Mouse (Mus musculus): ENCODE measurements around the gene Zfp93. TPM values are rescaled to one million over a fixed set of nuclear protein-coding genes. Genes with fewer than 3 reads are reported as not detected.
A peak's percentile ranks its signal among the peaks of the same experiment; 100 is the strongest.
"Not testable (repeated sequence)": the region's sequence is repeated elsewhere in the genome, so short reads cannot be mapped to it uniquely, and the experiment has no call there.

The Zfp93 gene
- total RNA-seq (2021): 1 to 10 TPM; 8.7 to 8.9 TPM

GRCm38 (mm10) chr7:24270288-24270672, at the start of gene Zfp93:
Gene Zfp93 (plus strand): TSS chr7:24270420.
- intact Hi-C loops (cut with DNase I): no loop called here
- peak; percentile 80 to 83 for DNase-seq (ENCODE audit: extremely low spot score in 1 of 2, low spot score in 2 of 2)

- intact Hi-C loops (cut with DNase I): no loop called here
- DNase-seq (ENCODE audit: extremely low spot score in 1 of 2, low spot score in 2 of 2): peak; percentile 62 to 71
Measured at GRCm38 (mm10) chr7:24237040-24237791, 33.0 kb upstream of the Zfp93 start, which contains the start of gene Zfp109. Gene Zfp109 (minus strand): TSS chr7:24237560.

DNA sequence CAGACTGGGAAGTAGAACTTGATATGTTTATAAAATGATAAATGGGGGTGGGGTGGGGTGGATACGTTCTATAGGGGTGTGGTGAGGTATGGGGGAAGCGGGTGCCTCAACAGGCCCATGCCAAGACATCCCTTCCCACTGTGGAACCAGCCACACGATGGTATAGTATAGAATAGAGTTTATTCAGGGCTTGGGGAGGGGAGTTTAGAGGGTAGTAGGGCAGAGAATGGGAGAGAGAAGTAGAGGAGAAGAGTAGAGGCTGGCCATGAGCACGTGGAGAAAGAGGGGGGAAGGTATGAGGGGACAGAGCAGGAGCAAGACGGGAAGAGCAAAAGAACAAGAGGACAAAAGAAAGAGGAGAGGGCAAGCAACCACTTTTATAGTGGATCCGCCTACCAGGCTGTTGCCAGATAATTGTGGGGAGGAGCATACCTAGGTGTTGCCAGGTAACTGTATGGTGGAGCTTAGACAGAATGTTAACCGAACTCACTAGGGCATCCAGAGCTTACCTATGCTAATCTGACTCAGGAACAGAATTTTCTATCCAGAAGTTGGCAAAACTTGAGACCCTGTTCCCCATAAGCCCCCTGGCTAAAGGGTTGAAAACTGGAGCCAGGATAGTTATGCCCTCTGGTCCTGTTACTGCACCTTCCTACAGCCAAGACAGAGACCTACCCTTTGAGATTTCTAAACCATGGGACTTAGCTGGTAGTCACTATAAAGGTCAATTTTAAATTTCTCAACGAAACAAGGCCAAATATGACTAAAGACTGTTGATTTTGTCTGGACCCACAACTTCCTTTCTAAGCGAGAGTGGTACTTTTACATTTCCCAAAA, 16.2 kb upstream of the Zfp93 start:
- intact Hi-C loops (cut with DNase I): loop anchor here (10.0 kb wide), 1 partner anchor 119 kb away; the partner anchor contains the start of gene Zfp235
- no peak for DNase-seq (ENCODE audit: extremely low spot score in 1 of 2, low spot score in 2 of 2)

DNA sequence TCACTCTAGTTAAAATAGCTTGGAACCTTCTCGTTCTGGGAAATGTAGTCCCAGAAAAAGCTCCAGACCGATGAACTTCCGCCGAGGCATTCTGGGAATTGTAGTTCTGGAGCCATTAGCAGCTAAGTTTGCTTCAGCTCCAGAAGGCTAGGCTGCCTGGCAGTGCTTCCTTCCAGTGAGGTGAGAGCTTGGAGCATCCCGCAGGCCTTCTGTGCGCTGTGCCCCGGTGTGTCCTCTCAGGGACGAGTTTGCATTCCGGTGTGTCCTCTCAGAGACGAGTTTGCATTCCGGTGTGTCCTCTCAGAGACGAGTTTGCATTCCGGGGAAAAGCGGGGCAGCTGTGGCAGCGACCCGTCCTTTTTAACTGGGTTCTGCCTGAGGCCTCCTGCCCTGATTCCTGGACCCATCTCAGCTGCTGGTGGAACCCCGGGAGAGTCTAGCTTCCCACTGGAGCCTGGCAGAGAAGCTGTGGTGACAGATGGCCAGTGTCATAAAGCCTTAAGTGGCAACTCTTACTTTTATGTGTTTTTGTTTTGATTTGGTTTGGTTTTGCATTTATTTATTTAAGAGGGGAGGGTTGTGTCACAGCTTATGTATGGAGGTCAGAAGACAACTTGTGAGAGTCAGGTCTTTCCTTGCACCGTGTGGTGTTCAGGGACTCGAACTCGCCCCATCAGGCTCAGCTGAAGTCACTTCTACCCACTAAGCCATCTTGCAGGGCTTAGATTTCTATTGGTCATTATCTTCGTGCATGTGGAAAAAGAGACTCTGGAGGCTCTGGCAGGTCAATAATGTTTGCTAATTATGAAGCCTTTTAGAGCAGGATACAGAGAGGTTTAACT, 15.4 kb upstream of the Zfp93 start, which contains the start of gene Zfp108:
Gene Zfp108, plus strand, starts transcription at position 162 of the 842 bp plus-strand sequence.
- DNase-seq (ENCODE audit: extremely low spot score in 1 of 2, low spot score in 2 of 2): peak; percentile 82 to 90
- intact Hi-C loops (cut with DNase I): loop anchor here (10.0 kb wide), 1 partner anchor 120 kb away; the partner anchor contains the start of gene Zfp235

DNA sequence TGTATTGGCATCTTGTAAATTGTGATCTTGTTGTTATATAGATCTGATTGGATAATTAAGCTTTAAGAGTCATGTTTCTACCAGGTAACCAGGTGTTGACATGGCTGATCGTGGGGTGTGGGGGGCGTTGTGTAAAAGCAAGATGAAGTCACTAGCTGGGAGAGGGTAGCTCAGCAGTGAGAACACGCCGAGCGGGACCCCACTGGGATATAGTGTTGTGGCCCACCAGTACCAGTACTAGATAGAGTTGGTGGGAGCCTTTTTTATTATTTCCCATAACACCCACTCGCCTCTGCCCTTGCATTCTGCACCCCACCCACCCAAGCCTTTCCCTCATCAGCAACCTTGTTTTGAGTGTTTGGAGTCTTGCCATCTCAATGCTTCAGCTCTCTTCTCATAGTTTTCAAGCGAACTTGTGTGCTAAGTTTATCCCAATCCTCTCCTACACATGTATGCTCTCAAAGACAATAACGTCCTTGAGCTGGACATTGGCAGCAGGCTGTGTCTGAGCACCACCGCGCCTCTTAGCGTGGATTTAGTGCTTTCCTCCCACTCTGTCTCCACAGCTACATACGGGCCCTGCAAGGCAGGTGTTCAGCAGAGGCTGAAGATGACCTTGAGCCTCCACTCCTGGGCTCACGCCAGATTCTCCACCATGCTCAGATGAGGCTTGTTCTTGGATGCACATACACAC, 10.8 kb upstream of the Zfp93 start:
- intact Hi-C loops (cut with DNase I): loop anchor here (10.0 kb wide), 1 partner anchor 125 kb away; the partner anchor contains the start of gene Zfp235
- DNase-seq (ENCODE audit: extremely low spot score in 1 of 2, low spot score in 2 of 2): no peak

GRCm38 (mm10) chr7:24260000-24260312, 10.3 kb upstream of the Zfp93 start:
- DNase-seq (ENCODE audit: extremely low spot score in 1 of 2, low spot score in 2 of 2): no peak
- intact Hi-C loops (cut with DNase I): loop anchor here (10.0 kb wide), 1 partner anchor 125 kb away; the partner anchor contains the start of gene Zfp235

GRCm38 (mm10) chr7:24268176-24269155, 1.8 kb upstream of the Zfp93 start:
- intact Hi-C loops (cut with DNase I): no loop called here
- DNase-seq (ENCODE audit: extremely low spot score in 1 of 2, low spot score in 2 of 2): no peak

DNA sequence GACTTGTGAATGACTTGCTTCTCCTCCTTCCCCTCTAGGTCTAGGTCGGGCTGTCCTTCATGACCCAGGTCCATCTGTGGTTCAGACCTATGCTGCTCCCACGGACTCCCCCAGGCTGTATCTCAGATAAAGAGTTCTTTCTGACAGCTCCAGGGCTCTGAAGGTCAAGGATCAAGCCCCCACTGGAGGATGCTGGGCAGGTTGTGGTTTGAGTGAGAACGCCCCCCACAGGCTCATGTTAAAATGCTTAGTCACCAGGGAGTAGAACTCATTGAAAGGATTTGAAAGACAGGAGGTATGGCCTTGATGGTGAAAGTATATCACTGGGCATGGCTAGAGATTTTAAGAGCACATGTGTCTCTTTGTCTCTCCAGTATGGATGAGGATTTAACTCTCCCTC, 964 bp upstream of the Zfp93 start:
- intact Hi-C loops (cut with DNase I): no loop called here
- no peak for DNase-seq (ENCODE audit: extremely low spot score in 1 of 2, low spot score in 2 of 2)

- intact Hi-C loops (cut with DNase I): no loop called here
- no peak for DNase-seq (ENCODE audit: extremely low spot score in 1 of 2, low spot score in 2 of 2)
Measured at GRCm38 (mm10) chr7:24269667-24270287, 443 bp upstream of the Zfp93 start.

DNA sequence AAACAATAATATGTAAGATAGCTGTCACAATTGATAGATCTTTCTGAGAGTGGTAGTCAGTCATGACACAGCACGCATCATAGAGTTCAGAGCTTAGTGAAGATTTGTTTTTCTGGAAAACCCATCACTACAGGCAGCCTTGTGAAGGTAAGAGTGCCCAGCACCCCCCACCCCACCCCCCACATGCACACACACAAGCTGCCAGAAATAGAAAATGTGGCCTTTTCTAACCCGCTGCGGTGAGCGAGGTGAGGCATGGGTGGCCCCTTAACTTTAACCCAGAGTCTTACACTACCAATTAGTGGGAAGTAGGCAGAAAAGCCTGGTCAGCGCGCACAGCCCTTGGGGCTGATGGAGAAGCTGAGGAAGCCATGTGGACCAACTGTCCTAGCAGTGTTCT, 971 bp downstream of the Zfp93 start:
- intact Hi-C loops (cut with DNase I): no loop called here
- DNase-seq (ENCODE audit: extremely low spot score in 1 of 2, low spot score in 2 of 2): no peak

GRCm38 (mm10) chr7:24274456-24274855, 4.2 kb downstream of the Zfp93 start:
- intact Hi-C loops (cut with DNase I): no loop called here
- DNase-seq (ENCODE audit: extremely low spot score in 1 of 2, low spot score in 2 of 2): no peak

GRCm38 (mm10) chr7:24278771-24279170, 8.6 kb downstream of the Zfp93 start:
- DNase-seq (ENCODE audit: extremely low spot score in 1 of 2, low spot score in 2 of 2); intact Hi-C loops (cut with DNase I): not testable (repeated sequence)

GRCm38 (mm10) chr7:24280031-24280857, 10.0 kb downstream of the Zfp93 start:
- no peak for DNase-seq (ENCODE audit: extremely low spot score in 1 of 2, low spot score in 2 of 2)
- intact Hi-C loops (cut with DNase I): no loop called here

DNA sequence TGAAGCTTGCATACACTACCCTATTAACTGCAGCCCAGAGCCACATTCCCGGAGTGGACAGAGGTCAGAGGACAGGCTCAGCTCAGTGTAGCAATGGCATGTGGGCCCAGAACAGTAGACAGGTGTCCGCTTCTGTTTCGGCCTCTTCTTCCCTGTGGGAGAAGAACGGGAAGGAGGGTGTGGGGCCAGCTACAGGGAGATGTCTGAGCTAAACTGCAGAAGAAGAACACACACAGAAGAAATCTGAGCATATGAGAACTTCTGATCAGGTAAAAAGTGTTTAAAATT, 10.6 kb downstream of the Zfp93 start:
- intact Hi-C loops (cut with DNase I): no loop called here

GRCm38 (mm10) chr7:24286090-24286489, 15.9 kb downstream of the Zfp93 start:
- DNase-seq (ENCODE audit: extremely low spot score in 1 of 2, low spot score in 2 of 2): no peak
- intact Hi-C loops (cut with DNase I): no loop called here

More for the DNA sequence above, 10.6 kb downstream of the Zfp93 start:
- no peak for DNase-seq (ENCODE audit: extremely low spot score in 1 of 2, low spot score in 2 of 2)

GRCm38 (mm10) chr7:24286916-24287315, 16.7 kb downstream of the Zfp93 start:
- DNase-seq (ENCODE audit: extremely low spot score in 1 of 2, low spot score in 2 of 2): no peak
- intact Hi-C loops (cut with DNase I): no loop called here

All from left cerebral cortex, postnatal 10 days (tissue).